Mouse (Mus musculus): ENCODE measurements around the gene Cry1.

The Cry1 gene

DNA sequence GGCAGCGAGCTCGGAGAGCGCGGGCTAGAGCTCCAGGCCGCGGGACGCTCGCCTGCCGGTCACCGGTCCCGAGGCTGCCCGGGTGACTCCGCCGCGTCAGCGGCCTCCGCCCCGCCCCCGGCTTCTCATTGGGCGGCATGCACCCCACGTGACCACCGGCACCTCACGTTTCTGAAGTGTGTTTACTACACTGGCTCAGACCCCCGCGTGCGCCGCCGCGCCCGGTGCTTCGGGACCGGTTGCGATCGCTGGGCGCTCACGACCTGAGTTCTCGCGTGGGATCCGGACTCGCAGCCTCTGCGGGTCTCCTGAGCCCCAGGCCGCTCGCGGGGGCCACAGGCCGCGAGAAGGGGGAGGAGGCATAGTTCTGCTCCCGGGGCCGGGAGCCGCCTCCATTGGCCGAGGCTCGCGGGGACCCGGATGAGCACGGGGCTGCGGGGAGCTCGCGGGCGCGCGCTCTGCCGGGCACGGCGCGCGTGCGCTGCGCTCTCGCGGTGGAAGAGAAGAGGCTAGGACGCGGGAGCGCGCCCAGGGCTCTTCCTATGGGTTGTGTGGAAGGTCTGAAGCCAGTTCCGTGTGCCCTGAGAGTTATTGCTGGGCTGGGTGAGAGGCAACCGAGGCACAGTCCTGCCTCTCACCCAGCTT lies at the start of gene Cry1:
Cry1 (minus strand) TSS at position 101 of the 645 bp plus-strand sequence.
- DNase-seq: peak; percentile 99

DNA sequence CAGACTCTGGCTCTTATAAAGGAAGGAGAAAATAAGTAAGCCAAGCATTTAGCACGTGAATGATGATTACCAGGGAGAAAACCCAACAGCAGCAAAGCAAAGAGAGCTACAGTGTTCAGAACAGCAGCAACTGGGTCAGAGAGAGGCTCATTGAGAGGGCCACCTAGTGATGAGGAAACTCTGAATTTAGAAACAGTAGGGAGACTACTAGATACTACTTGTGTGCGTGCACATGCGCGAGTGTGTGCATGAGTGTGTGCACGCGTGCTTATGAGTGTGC lies 36.8 kb upstream of the Cry1 start:
- peak; percentile 42 for DNase-seq

DNA sequence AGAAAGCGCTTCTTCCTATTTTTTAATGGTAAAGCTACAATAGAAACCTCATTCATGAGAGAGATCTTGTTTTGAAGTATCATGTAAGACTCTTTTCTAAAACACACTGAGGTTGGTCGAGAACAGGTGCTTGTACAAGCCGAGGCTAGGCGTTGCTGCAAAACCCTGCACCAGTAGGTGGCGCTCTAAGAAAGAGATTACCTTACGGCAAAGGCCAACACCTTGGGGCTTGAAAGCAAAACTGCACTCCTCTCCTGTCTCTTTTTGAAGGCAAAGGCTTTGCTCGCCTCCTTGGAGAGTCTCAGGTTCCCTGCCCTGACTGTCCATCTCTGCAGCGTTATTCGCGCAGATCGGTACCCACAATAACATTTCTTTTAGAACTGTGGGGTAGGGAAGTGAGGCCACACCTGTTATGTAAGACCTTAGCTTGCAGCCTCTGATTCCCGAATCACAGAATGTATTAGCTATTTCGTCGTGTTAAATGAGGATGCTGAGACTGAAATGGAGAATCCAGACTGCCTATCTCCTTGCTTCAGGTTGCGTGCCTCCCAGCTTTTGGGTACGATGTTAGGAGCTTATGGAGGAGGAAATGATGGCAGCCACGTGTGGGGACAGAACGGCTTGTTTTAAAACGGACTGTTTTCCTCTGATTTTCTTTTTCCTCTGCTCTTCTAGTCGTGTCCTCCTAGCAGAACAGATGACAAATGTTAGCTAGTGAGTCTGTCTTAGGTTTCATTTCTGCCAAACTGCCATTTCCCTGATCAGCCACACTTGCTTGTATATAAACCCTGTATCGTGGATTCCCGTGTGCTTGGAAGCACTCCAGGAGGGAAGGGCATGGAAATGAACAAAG lies 36.3 kb upstream of the Cry1 start:
- peak; percentile 98 for DNase-seq

DNA sequence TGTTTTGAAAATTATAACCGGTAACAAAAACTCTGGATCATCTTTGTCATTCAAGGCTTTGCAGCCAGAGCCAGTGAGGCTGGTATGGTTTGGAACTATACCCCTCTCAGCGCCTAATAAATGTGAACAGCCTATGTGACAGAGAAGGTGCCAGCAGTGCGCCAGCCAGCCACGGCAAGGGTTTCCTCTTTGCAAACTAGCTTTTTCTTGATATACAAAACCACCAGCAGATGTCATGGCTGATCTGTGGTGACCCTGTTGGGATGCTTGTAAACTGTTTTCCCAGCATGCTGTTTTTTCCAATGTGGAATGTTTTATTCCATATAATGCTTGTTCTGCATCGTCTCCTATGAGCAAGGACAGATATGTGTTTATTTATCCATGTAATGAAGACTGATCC lies 30.0 kb upstream of the Cry1 start:
- peak; percentile 18 for DNase-seq

DNA sequence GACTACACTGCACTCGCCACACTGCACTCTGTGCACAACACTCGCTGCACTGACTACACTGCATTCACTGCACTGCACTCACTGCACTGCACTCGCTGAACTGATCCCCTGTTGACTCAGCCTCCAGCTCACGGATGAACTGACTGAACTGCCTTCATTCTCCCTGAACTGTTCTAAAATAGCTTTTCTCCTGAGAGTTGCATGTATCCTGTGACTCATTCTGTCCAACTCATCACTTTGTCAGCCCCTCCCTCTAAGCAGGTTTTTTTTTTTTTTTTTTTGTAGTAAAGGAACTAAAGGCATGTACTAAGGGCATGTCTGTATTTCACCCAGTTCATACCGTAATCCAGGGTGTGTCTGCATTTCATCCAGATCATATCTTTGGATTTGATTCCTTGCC lies 26.8 kb upstream of the Cry1 start:
- DNase-seq: no peak

DNA sequence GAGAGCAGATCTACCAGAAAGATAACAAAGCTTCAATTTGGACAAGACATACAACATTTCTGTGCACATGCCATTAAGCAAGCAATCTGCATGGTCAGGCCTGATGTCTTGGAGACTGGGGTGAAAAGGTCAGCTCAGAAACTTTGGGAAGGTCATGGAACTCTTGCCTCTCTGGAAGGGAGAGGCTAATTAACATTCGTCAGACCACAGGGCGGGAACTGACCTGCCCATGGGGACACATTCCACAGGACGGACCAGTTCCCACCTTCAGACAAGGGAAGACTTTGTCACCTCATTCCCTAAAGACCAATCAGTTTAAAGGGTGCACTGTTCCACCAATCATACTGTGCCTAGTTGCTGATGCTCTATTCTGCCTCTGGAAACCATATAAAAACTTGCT lies 25.3 kb upstream of the Cry1 start:
- DNase-seq: no peak

GRCm38 (mm10) chr10:85209119-85209605 lies 24.3 kb upstream of the Cry1 start:
- DNase-seq: no peak

DNA sequence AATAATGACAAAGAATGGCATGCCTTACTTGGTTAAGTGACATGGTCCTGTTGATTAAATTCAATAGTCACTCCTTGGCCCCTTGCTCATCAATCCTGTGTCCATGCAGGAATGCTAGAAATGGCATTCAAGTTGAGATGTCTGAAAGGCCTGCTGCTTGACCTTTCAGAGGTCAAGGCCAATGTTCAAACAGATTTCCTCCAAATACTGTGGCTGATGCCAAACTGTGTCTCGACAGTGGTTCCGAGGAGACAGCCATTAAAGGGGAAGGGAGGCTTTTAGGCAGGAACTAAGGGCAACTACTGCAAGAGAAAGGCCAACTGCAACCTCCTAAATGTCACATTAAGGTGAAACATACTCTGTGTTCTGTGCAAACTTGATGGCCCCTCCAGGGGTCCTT lies 20.5 kb upstream of the Cry1 start:
- no peak for DNase-seq

- DNase-seq: no peak
These were observed 19.5 kb upstream of the Cry1 start for GRCm38 (mm10) chr10:85204255-85204855.

DNA sequence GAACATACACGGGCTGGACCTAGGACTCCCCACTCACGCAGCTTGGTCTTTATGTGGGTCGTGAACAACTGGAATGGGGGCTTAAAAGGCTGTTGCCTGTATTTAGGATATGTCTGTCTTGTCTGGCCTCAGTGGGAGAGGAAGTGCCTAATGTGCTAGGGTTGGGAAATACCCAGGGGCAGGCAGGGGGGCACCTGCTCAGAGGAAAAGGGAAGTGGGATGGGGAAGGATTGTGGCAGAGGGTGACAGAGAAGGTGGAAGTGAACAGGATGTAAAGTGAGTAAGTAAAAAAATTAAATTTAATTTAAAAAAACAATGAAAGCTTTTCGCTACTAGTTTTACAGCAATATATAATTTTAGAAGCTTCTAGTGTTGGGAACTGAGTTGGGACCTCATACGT lies 9.7 kb upstream of the Cry1 start:
- DNase-seq: no peak

DNA sequence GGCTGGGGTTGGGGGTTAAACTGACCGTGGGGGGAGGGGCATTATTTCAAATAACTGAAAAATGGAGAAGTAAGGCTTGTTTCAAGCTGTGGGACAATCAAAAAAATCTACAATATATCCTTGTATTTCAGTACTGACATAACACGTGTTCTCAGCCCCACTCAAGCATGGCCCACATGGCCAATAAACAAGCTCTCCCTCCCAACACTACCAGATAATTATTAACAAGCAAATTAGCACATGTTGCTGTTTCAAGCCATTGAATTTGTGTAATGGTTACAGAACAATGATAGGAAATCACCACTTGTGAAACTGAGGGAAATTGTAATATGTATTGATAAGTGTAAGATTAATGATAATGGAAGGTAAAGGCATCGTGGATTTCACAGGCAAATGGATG lies 8.5 kb upstream of the Cry1 start:
- no peak for DNase-seq

GRCm38 (mm10) chr10:85190652-85191051 lies 5.8 kb upstream of the Cry1 start:
- peak; percentile 25 for DNase-seq

DNA sequence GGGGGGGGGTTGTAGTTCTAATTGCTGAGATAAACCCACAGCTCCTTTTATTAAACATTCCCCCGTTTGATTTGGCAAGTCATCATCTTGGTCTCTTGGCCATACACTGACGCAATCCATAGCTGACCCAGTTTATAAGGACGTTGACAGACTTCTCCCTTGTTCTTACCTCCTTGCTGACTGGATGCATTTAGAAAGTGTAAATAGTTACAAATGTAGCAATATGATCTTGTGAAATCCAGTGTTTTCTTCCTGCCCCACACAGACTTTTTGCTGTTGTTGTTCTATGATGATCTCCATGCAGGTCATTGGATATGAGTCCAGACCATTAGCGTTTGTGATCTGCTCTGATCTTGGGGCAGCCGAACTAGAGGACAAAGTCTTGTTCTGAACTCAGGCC lies 5.1 kb upstream of the Cry1 start:
- no peak for DNase-seq

DNA sequence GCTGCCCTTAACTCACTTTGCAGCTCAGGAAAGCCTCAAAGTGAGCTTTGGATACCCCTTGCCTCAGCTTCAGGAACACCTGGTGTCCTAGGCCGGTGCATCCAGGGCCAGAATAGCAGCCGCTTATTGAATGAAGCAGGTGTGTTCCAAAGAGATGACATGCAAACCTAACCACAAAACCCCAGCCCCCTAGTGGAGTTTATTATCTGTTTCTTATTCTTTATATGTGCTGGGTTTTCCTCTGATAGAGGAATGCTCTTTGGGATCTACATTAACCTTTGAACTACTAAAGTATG lies 1.6 kb upstream of the Cry1 start:
- no peak for DNase-seq

GRCm38 (mm10) chr10:85185639-85186498 lies 1.0 kb upstream of the Cry1 start:
- peak; percentile 41 for DNase-seq

DNA sequence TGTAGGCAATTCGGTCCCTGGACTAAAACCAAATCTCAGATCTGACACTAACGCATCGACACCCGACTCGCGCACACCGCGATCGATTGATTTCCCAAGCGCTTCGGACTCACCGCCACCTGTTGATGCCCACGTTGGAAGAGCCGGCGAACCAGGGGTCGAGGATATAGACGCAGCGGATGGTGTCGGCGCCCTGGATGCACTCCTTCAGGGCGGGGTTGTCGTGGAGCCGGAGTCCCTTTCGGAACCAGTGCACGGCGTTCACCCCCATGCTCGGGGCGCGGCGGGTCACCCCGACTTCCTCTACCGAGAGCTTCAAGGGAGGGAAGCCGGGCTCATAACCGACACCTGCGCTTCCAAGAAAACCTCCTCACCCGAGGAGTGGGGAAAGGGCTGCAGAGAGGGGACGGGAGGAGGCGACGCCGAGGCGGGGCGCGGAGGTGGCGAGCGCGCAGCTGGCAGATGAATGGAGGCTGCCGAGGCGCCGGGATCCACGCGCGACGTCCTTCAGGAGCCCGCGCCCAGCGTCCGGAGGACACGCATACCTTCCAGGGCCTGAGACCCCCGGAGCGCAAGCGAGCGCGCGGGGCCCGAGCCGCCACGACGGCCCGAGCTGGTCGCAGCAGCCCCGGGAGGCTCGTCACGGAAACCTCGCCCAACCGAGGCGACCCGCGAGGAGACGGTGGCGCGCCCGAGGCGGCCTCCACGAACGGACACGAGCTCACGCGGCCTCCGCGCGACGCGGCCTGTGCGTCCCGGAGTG lies 482 bp downstream of the Cry1 start:
- peak; percentile 59 for DNase-seq

DNA sequence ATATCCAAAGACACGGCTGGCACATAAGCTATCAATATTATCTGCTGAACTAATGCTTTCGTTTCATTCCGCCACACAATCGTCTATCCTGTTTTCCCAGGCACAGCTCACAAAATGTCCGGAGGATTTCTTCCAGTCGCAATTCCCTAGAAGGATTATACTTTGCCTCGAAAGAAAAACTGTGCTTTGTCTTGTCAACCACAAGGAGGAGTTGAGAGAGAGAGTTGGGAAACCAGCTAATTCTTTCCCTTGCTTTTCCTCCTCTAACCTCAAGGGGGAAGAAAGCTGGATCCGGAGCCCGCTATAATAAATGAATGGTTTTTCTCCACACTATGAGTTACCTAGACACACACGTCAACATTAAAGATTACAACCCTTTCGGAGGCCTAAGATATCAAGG lies 1.2 kb downstream of the Cry1 start:
- peak; percentile 42 for DNase-seq

DNA sequence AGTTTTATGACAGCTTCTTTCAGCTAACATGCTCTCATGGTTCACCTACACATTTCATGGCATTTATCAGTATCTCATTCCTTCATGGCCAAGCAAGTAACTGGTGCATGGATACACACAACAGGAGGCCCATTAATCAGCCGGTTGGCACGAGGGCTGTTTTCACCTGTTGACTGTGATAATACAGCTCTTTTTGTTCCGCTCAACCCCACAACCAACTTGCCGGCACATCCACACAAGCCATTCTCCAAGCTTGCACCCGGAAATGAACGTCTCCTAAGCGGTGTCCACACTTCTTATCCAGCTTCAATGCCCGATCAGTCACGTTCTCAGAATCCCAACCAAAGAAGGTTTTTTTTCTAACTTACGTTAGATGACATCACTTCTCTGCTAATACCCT lies 2.1 kb downstream of the Cry1 start:
- DNase-seq: no peak

GRCm38 (mm10) chr10:85176640-85177039 lies 8.2 kb downstream of the Cry1 start:
- no peak for DNase-seq

GRCm38 (mm10) chr10:85165306-85165705 lies 19.6 kb downstream of the Cry1 start:
- DNase-seq: no peak

DNA sequence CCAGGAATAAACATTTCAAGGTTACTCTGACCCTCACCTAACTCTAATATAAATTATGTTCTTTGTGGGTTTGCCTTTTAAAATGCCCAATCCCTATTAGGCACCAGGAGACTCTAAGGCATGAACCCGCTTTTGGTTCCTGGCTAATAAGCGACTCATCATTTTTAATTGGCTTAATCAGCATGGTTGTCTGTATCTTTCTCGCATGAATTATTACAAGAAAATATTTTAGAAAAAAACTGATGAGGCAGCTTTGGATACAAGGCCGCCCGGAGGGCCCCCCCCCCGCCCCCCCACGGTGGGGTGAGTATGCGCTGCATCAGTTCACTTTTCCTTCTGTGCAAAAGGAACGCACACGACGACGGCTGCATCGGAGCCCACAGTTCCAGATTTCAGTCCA lies 20.1 kb downstream of the Cry1 start:
- no peak for DNase-seq

DNA sequence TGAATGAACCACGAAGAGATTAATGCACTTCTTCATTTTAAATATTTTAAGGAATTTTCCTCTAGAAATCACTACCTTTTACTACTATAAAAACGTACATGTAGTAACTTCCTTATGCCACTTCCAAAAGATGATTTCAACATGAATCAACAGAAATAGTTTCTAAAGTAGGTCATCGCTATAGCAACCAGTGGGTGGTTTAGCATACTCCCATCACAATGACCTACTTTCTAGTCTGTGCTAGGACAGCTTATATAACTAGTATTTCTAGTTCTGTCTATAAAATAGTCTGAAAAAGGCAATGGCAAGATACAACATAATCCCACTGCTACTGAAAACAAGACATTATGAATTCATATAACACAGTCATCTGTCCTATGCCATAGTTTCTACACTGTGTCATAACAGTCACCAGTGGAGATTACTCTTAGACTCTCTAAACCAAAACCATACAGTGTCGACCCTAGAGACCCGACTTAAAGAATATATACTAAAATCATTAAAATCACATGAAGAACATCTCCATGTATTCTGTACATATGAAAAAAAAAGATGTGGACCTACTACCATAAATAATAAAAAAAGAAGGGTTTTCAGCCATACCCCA lies 23.0 kb downstream of the Cry1 start:
- no peak for DNase-seq
